Mouse (Mus musculus) E14TG2a.4 (cell line): ENCODE measurements at regions not wholly inside any gene's neighbourhood (a gene's known extent, or its start where the extent isn't known, plus 50 kb on each side); places are given as distances from the start of the nearest gene placed in this dataset.

ENCODE experiments used
- H3K27me3 ChIP-seq: 2 replicates; pipeline ENCODE4 v1.6.1; 2014; ENCODE audit warnings: low read length, control low read depth; ENCODE audit not compliant: insufficient read depth
- H3K36me3 ChIP-seq: 2 replicates; pipeline ENCODE4 v1.6.1; 2014; ENCODE audit warnings: low read length, control low read depth; ENCODE audit not compliant: insufficient read depth
- H3K4me1 ChIP-seq: replicated peaks from 2 replicates; pipeline ENCODE4 v1.6.1; 2014; ENCODE audit warnings: low read depth, low read length, control low read depth
- H3K4me3 ChIP-seq: replicated peaks from 2 replicates; pipeline ENCODE4 v1.5.1; 2014; ENCODE audit warnings: mild to moderate bottlenecking, low read length
- H3K9me3 ChIP-seq: 2 replicates; pipeline ENCODE4 v1.6.1; 2014; ENCODE audit warnings: low read length, control low read depth
- CTCF ChIP-seq: conservative IDR thresholded peaks from 2 replicates; pipeline ENCODE4 v1.5.1; 2014; ENCODE audit warnings: low read length
- NANOG ChIP-seq: IDR thresholded peaks from 2 replicates; pipeline ENCODE4 v1.6.1; 2014; ENCODE audit warnings: borderline replicate concordance, low read length, mixed read lengths
- POU5F1 ChIP-seq: IDR thresholded peaks from 2 replicates; pipeline ENCODE4 v1.6.1; 2014; ENCODE audit warnings: low read length, borderline replicate concordance

GRCm38 (mm10) chr8:35877581-35877980, 112.0 kb downstream of the Gm19410 start:
- no peaks in the 10 kb centered on the region for H3K27me3 ChIP-seq
- TF ChIP-seq POU5F1 (no peak), CTCF (no peak), NANOG (no peak)
- H3K9me3 ChIP-seq = peaks cover 16% of the 10 kb centered on the region
- H3K4me1 ChIP-seq = peaks cover 14% of the 10 kb centered on the region
- no peak overlapping the region for H3K4me3 ChIP-seq
- no peaks in the 10 kb centered on the region for H3K36me3 ChIP-seq

- Histone ChIP-seq H3K36me3 (no peaks in the 10 kb centered on the region), H3K4me1 (peaks cover 16% of the 10 kb centered on the region), H3K9me3 (peaks cover 4% of the 10 kb centered on the region), H3K4me3 (no peak overlapping the region), H3K27me3 (no peaks in the 10 kb centered on the region)
- TF ChIP-seq POU5F1 = no peak
These were observed 116.2 kb downstream of the Gm19410 start for GRCm38 (mm10) chr8:35881810-35882209.

- Histone ChIP-seq H3K27me3 (no peaks in the 10 kb centered on the region), H3K4me1 (peaks cover 16% of the 10 kb centered on the region), H3K36me3 (no peaks in the 10 kb centered on the region), H3K4me3 (no peak overlapping the region), H3K9me3 (no peaks in the 10 kb centered on the region)
- TF ChIP-seq NANOG = peak; percentile 23; the same call in 1 of the 2 replicates
- no peak for TF ChIP-seq POU5F1
- TF ChIP-seq CTCF = no peak
These were observed 117.3 kb downstream of the Gm19410 start for GRCm38 (mm10) chr8:35882638-35883455.

- no peaks in the 10 kb centered on the region for H3K9me3 ChIP-seq
- no peaks in the 10 kb centered on the region for H3K27me3 ChIP-seq
- H3K36me3 ChIP-seq = no peaks in the 10 kb centered on the region
- TF ChIP-seq NANOG = no peak
- peaks cover 16% of the 10 kb centered on the region for H3K4me1 ChIP-seq
- no peak overlapping the region for H3K4me3 ChIP-seq
These were observed 117.8 kb downstream of the Gm19410 start for GRCm38 (mm10) chr8:35883456-35883780.

GRCm38 (mm10) chr8:35884545-35884944, 119.0 kb downstream of the Gm19410 start:
- TF ChIP-seq CTCF = no peak
- no peak for TF ChIP-seq POU5F1
- Histone ChIP-seq H3K4me3 (no peak overlapping the region), H3K4me1 (peaks cover 16% of the 10 kb centered on the region), H3K36me3 (no peaks in the 10 kb centered on the region), H3K9me3 (no peaks in the 10 kb centered on the region), H3K27me3 (no peaks in the 10 kb centered on the region)

- Histone ChIP-seq H3K36me3 (no peaks in the 10 kb centered on the region), H3K9me3 (no peaks in the 10 kb centered on the region), H3K27me3 (no peaks in the 10 kb centered on the region), H3K4me3 (no peak overlapping the region), H3K4me1 (no peaks in the 10 kb centered on the region)
- TF ChIP-seq CTCF (no peak), POU5F1 (no peak), NANOG (no peak)
These were observed 124.5 kb downstream of the Gm19410 start for GRCm38 (mm10) chr8:35890083-35890482.

GRCm38 (mm10) chr8:35891769-35892168, 126.2 kb downstream of the Gm19410 start:
- no peaks in the 10 kb centered on the region for H3K9me3 ChIP-seq
- H3K4me1 ChIP-seq = no peaks in the 10 kb centered on the region
- no peak overlapping the region for H3K4me3 ChIP-seq
- H3K36me3 ChIP-seq = no peaks in the 10 kb centered on the region
- H3K27me3 ChIP-seq = no peaks in the 10 kb centered on the region
- no peak for TF ChIP-seq POU5F1
- TF ChIP-seq NANOG = no peak
- TF ChIP-seq CTCF = no peak

- TF ChIP-seq CTCF (no peak), POU5F1 (no peak), NANOG (no peak)
- Histone ChIP-seq H3K36me3 (no peaks in the 10 kb centered on the region), H3K27me3 (no peaks in the 10 kb centered on the region), H3K4me1 (no peaks in the 10 kb centered on the region), H3K9me3 (no peaks in the 10 kb centered on the region), H3K4me3 (no peak overlapping the region)
These were observed 132.9 kb downstream of the Gm19410 start for GRCm38 (mm10) chr8:35898493-35898892.

- H3K4me3 ChIP-seq = no peak overlapping the region
- no peak for TF ChIP-seq POU5F1
- no peak for TF ChIP-seq NANOG
- no peak for TF ChIP-seq CTCF
These were observed 135.9 kb downstream of the Gm19410 start for GRCm38 (mm10) chr8:35901490-35901889.

More at GRCm38 (mm10) chr8:35901490-35901889, 135.9 kb downstream of the Gm19410 start:
- no peaks in the 10 kb centered on the region for H3K36me3 ChIP-seq
- no peaks in the 10 kb centered on the region for H3K9me3 ChIP-seq
- no peaks in the 10 kb centered on the region for H3K27me3 ChIP-seq
- no peaks in the 10 kb centered on the region for H3K4me1 ChIP-seq
